Mouse (Mus musculus): ENCODE results near the gene Arsb. TPM values are rescaled to one million over a fixed set of nuclear protein-coding genes. Genes with fewer than 3 reads are reported as not detected.

Arsb gene
- total and polyA plus RNA-seq, 3 experiments, result 4.6 to 9.6 (median 5.7) TPM

DNA sequence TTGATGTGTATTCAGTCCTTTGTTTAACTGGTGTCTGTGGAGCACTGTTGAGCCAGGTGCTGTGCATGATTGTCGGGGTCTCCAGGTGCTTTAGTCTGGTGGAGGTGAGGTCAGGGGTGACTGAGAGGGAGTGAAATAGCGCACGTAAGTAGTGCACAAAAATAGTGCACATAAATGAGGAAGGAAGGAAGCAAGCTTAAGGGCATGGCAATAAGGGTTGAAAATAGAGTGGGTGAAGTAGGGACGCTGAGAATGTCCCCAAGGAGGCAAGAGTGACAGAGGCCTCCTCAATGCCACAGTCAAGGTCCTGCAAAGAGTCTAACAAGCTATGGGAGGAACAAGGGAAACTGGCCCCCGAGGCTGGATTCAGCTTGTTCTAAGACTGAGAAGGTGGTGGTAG is 11.4 kb downstream of the Arsb start:
- intact Hi-C loops (cut with DNase I), result no loop called here
- DNase-seq, result no peak

DNA sequence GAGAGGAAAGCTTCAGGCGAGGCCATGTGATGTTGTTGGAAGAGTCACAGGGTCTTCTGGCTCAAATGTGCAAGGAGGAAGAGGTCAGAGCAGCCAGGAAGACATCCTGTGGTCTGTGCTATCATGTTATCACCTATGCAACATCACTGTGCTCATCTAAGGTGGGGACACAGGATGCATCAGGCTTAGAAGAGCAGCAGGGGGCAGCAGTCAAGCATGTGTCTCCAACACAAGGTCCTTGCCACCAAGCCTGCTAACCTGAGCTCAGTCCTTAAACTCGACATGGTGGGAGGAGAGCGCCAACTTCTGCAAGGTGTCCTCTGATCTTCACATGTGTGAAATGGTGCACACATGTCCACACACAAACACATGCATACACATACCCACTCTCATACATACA is 13.9 kb downstream of the Arsb start:
- H3K27me3 ChIP-seq (ENCODE audit: control insufficient read depth, insufficient read depth, low read length), result no peaks in the 10 kb centered on the region
- no peak overlapping the region for H3K4me3 ChIP-seq
- no peaks in the 10 kb centered on the region for H3K79me2 ChIP-seq (replicated peaks; ENCODE audit: control insufficient read depth, insufficient read depth, low read length)
- no peak for DNase-seq
- H3K36me3 ChIP-seq (ENCODE audit: control insufficient read depth, insufficient read depth, low read length), result no peaks in the 10 kb centered on the region
- TF ChIP-seq EP300 (IDR thresholded peaks at IDR 0.05; ENCODE audit: insufficient read depth, low read depth, low read length) (no peak), POLR2A (IDR thresholded peaks at IDR 0.05; ENCODE audit: insufficient read depth, low read depth, low read length) (no peak), CTCF (IDR thresholded peaks at IDR 0.05) (peak; percentile 46)
- no peak overlapping the region for H3K27ac ChIP-seq
- no peak overlapping the region for H3K9ac ChIP-seq (ENCODE audit: low read depth, low read length)
- 82% methylated on average over 3 of the region's 3 CpGs for WGBS
- intact Hi-C loops (cut with DNase I), result no loop called here
- H3K4me1 ChIP-seq (ENCODE audit: control insufficient read depth, insufficient read depth, low read length), result peaks cover 2% of the 10 kb centered on the region

More for the DNA sequence above, 11.4 kb downstream of the Arsb start:
- no peak overlapping the region for H3K9ac ChIP-seq (ENCODE audit: low read depth, low read length)
- H3K79me2 ChIP-seq (replicated peaks; ENCODE audit: control insufficient read depth, insufficient read depth, low read length), result no peaks in the 10 kb centered on the region
- peaks cover 2% of the 10 kb centered on the region for H3K4me1 ChIP-seq (ENCODE audit: control insufficient read depth, insufficient read depth, low read length)
- no peaks in the 10 kb centered on the region for H3K36me3 ChIP-seq (ENCODE audit: control insufficient read depth, insufficient read depth, low read length)
- no peak overlapping the region for H3K27ac ChIP-seq
- H3K4me3 ChIP-seq, result no peak overlapping the region
- no peaks in the 10 kb centered on the region for H3K27me3 ChIP-seq (ENCODE audit: control insufficient read depth, insufficient read depth, low read length)
- WGBS, result 65% methylated on average over 5 of the region's 5 CpGs
- TF ChIP-seq EP300 (IDR thresholded peaks at IDR 0.05; ENCODE audit: insufficient read depth, low read depth, low read length) (no peak), POLR2A (IDR thresholded peaks at IDR 0.05; ENCODE audit: insufficient read depth, low read depth, low read length) (no peak), CTCF (IDR thresholded peaks at IDR 0.05) (no peak)

DNA sequence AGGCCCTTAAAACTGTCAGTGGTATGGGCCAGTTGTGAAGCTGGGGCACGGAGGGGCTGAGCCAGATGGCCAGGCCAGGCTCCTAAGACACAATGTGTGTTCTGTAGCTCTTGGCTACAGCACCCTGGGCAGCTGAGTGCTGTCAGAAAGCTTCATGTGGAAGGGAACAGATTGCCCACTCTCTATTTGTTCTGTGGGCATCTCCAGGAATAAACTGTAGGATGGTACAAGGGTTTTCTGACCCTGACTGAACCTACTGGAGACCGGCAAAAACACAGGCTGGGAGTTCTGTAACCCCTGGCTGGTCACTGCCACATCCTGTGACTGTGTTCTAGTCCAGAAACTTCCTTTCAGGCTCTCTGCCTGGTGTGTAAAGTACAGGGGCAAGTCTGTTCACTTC is 14.6 kb downstream of the Arsb start:
- no peak overlapping the region for H3K27ac ChIP-seq
- DNase-seq, result no peak
- peaks cover 2% of the 10 kb centered on the region for H3K4me1 ChIP-seq (ENCODE audit: control insufficient read depth, insufficient read depth, low read length)
- H3K4me3 ChIP-seq, result no peak overlapping the region
- no peak overlapping the region for H3K9ac ChIP-seq (ENCODE audit: low read depth, low read length)
- no peaks in the 10 kb centered on the region for H3K27me3 ChIP-seq (ENCODE audit: control insufficient read depth, insufficient read depth, low read length)
- H3K79me2 ChIP-seq (replicated peaks; ENCODE audit: control insufficient read depth, insufficient read depth, low read length), result no peaks in the 10 kb centered on the region
- no peaks in the 10 kb centered on the region for H3K36me3 ChIP-seq (ENCODE audit: control insufficient read depth, insufficient read depth, low read length)
- TF ChIP-seq POLR2A (IDR thresholded peaks at IDR 0.05; ENCODE audit: insufficient read depth, low read depth, low read length) (no peak), EP300 (IDR thresholded peaks at IDR 0.05; ENCODE audit: insufficient read depth, low read depth, low read length) (no peak), CTCF (IDR thresholded peaks at IDR 0.05) (no peak)
- WGBS, result 63% methylated on average over 2 of the region's 2 CpGs
- intact Hi-C loops (cut with DNase I), result no loop called here

DNA sequence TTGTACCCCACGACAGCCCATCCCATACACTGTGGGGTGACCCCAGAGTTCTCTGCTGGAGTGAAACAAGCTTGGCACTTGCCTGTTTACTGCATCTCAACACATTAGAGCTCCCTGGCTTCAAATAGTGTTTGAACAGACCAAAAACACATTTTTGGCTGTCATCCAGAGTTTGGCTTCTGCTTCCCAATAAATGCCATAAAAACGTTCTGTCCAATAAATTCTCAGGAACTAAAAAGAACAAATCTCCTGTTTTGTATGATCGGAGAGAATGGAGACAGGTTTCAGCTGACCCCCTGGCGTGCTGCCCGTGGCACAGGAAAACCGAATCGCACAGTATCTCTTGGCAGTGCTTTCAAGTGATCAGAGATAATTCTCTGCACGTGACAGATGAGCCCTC is 16.2 kb downstream of the Arsb start:
- H3K4me3 ChIP-seq, result no peak overlapping the region
- H3K4me1 ChIP-seq (ENCODE audit: control insufficient read depth, insufficient read depth, low read length), result peaks cover 2% of the 10 kb centered on the region
- 21% methylated on average over 8 of the region's 8 CpGs for WGBS
- H3K27me3 ChIP-seq (ENCODE audit: control insufficient read depth, insufficient read depth, low read length), result no peaks in the 10 kb centered on the region
- intact Hi-C loops (cut with DNase I), result no loop called here
- H3K79me2 ChIP-seq (replicated peaks; ENCODE audit: control insufficient read depth, insufficient read depth, low read length), result no peaks in the 10 kb centered on the region
- no peak overlapping the region for H3K27ac ChIP-seq
- no peak for DNase-seq
- TF ChIP-seq EP300 (IDR thresholded peaks at IDR 0.05; ENCODE audit: insufficient read depth, low read depth, low read length), result no peak
- no peak for TF ChIP-seq POLR2A (IDR thresholded peaks at IDR 0.05; ENCODE audit: insufficient read depth, low read depth, low read length)
- no peak for TF ChIP-seq CTCF (IDR thresholded peaks at IDR 0.05)
- no peaks in the 10 kb centered on the region for H3K36me3 ChIP-seq (ENCODE audit: control insufficient read depth, insufficient read depth, low read length)
- H3K9ac ChIP-seq (ENCODE audit: low read depth, low read length), result no peak overlapping the region

DNA sequence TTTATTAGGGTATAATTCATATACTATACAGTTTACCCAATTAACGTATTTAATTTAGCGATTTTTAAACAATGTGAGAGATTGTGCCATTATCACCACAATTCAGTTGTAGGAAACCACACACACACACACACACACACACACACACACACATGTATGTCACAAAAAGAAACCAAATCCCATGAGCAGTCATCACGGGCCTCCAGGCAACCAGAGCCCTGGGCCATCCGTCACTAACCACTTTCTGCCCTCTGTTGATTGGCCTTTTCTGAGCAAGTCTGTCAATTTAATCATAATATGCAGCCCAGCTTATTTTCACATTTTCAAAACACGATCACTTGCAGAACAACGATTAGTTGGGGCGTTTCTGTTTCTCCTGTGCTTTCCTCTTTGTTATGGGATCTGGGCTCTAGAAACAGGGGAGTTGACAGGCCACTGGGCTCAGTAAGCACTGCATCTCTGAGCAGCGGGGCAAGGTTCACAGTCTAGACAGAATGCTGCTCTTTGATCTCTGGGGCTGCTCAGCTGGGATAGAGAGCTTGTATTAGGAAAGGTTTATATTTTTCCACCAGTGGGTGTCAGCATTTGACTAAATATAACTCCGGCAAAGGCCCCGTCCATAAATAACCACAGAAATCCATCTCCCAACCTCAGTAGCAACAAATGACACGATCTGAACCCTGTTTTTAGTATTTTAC is 21.7 kb downstream of the Arsb start:
- 51% methylated on average over 11 of the region's 11 CpGs for WGBS
- Histone ChIP-seq H3K27me3 (ENCODE audit: control insufficient read depth, insufficient read depth, low read length) (no peaks in the 10 kb centered on the region), H3K36me3 (ENCODE audit: control insufficient read depth, insufficient read depth, low read length) (no peaks in the 10 kb centered on the region), H3K27ac (no peak overlapping the region), H3K4me3 (no peak overlapping the region), H3K4me1 (ENCODE audit: control insufficient read depth, insufficient read depth, low read length) (no peaks in the 10 kb centered on the region), H3K9ac (ENCODE audit: low read depth, low read length) (no peak overlapping the region), H3K79me2 (replicated peaks; ENCODE audit: control insufficient read depth, insufficient read depth, low read length) (no peaks in the 10 kb centered on the region)
- intact Hi-C loops (cut with DNase I), result loop anchor here (1.0 to 5.0 kb wide), 3 partner anchors 269 to 413 kb away; no protein-coding TSS in a partner anchor
- no peak for DNase-seq
- TF ChIP-seq EP300 (IDR thresholded peaks at IDR 0.05; ENCODE audit: insufficient read depth, low read depth, low read length), result no peak
- peak; percentile 74 for TF ChIP-seq CTCF (IDR thresholded peaks at IDR 0.05)

DNA sequence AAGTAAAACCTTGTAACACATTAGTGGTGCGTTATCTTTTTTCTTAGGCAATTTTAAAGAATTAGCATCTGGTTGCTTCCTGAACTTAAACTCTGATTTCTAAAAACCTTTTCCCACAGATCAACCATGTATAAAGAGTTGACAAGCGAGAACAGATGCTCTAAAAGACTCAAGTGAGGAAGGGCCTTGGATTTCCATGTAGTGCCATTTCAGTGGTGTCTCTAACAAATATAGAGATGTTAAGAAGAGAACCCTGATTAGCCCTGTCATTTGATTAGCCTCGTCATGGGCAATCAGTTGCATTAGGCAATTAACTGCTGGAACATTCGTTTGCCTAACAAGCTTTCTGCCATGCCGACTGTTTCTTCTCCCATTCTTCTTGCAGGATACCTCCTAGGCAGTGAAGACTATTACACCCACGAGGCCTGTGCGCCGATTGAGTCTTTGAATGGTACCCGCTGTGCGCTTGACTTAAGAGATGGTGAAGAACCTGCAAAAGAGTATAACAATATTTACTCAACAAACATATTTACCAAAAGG is 22.3 kb downstream of the Arsb start:
- no peak for TF ChIP-seq CTCF (IDR thresholded peaks at IDR 0.05)
- TF ChIP-seq POLR2A (IDR thresholded peaks at IDR 0.05; ENCODE audit: insufficient read depth, low read depth, low read length), result no peak
- no peak for TF ChIP-seq EP300 (IDR thresholded peaks at IDR 0.05; ENCODE audit: insufficient read depth, low read depth, low read length)

More for the DNA sequence above, 22.3 kb downstream of the Arsb start:
- Histone ChIP-seq H3K4me3 (no peak overlapping the region), H3K4me1 (ENCODE audit: control insufficient read depth, insufficient read depth, low read length) (no peaks in the 10 kb centered on the region), H3K9ac (ENCODE audit: low read depth, low read length) (no peak overlapping the region), H3K27ac (no peak overlapping the region), H3K27me3 (ENCODE audit: control insufficient read depth, insufficient read depth, low read length) (no peaks in the 10 kb centered on the region), H3K36me3 (ENCODE audit: control insufficient read depth, insufficient read depth, low read length) (no peaks in the 10 kb centered on the region), H3K79me2 (replicated peaks; ENCODE audit: control insufficient read depth, insufficient read depth, low read length) (no peaks in the 10 kb centered on the region)
- 89% methylated on average over 10 of the region's 10 CpGs for WGBS
- intact Hi-C loops (cut with DNase I), result loop anchor here (1.0 to 5.0 kb wide), 3 partner anchors 269 to 413 kb away; no protein-coding TSS in a partner anchor
- DNase-seq, result no peak

Data from heart, adult 2 months (tissue).